Mouse (Mus musculus): ENCODE data around the gene Rab5if. TPM values are rescaled to one million over a fixed set of nuclear protein-coding genes. Genes with fewer than 3 reads are reported as not detected.

Rab5if gene
- polyA plus RNA-seq, 1 experiment from 2014 or later: 186 TPM

GRCm38 (mm10) chr2:156858671-156859070 is 4.3 kb upstream of the Rab5if start:
- no peaks in the 10 kb centered on the region for H3K9me3 ChIP-seq (ENCODE audit: control insufficient read depth, low read length)
- no peak for ATAC-seq (replicated peaks; ENCODE audit: low FRiP score)
- no peak overlapping the region for H3K4me3 ChIP-seq (ENCODE audit: low read depth, low read length)
- no peak overlapping the region for H3K4me2 ChIP-seq (ENCODE audit: low read depth, low read length, severe bottlenecking)
- H3K27ac ChIP-seq (ENCODE audit: low read depth, low read length): no peak overlapping the region
- H3K27me3 ChIP-seq (ENCODE audit: control insufficient read depth, insufficient read depth, low read length): no peaks in the 10 kb centered on the region
- DNase-seq (ENCODE audit: low spot score): no peak
- 0 out of 2 replicates have a peak, but pooled peaks cover 3% of the 10 kb centered on the region for H3K36me3 ChIP-seq (ENCODE audit: control insufficient read depth, insufficient read depth, low read length)
- WGBS: 92% methylated on average over 7 of the region's 7 CpGs
- H3K4me1 ChIP-seq (replicated peaks; ENCODE audit: control insufficient read depth, insufficient read depth, low read length): no peaks in the 10 kb centered on the region; the same call in 1 of the 2 replicates
- no peak overlapping the region for H3K9ac ChIP-seq (ENCODE audit: low read length)

GRCm38 (mm10) chr2:156862041-156862717 is 749 bp upstream of the Rab5if start:
- peak; percentile 34; the same call in 1 of the 2 replicates for ATAC-seq (replicated peaks; ENCODE audit: low FRiP score)
- H3K36me3 ChIP-seq (ENCODE audit: control insufficient read depth, insufficient read depth, low read length): no peaks in the 10 kb centered on the region; the same call in 1 of the 2 replicates

GRCm38 (mm10) chr2:156863487-156864160 is 696 bp downstream of the Rab5if start:
- H3K4me1 ChIP-seq (replicated peaks; ENCODE audit: control insufficient read depth, insufficient read depth, low read length): peaks cover 2% of the 10 kb centered on the region; the same call in 1 of the 2 replicates
- no peak for DNase-seq (ENCODE audit: low spot score)
- no peaks in the 10 kb centered on the region; the same call in 1 of the 2 replicates for H3K36me3 ChIP-seq (ENCODE audit: control insufficient read depth, insufficient read depth, low read length)
- no peaks in the 10 kb centered on the region for H3K9me3 ChIP-seq (ENCODE audit: control insufficient read depth, low read length)
- ATAC-seq (replicated peaks; ENCODE audit: low FRiP score): no peak
- peak overlapping the region; percentile 85 for H3K9ac ChIP-seq (ENCODE audit: low read length)
- H3K4me3 ChIP-seq (ENCODE audit: low read depth, low read length): peak overlapping the region; percentile 81
- H3K27me3 ChIP-seq (ENCODE audit: control insufficient read depth, insufficient read depth, low read length): no peaks in the 10 kb centered on the region
- no peak overlapping the region for H3K27ac ChIP-seq (ENCODE audit: low read depth, low read length)
- H3K4me2 ChIP-seq (ENCODE audit: low read depth, low read length, severe bottlenecking): peak overlapping the region; percentile 69
- 4% methylated on average over 28 of the region's 28 CpGs for WGBS

More at GRCm38 (mm10) chr2:156862041-156862717, 749 bp upstream of the Rab5if start:
- under 1% methylated on average over 19 of the region's 19 CpGs for WGBS
- DNase-seq (ENCODE audit: low spot score): peak; percentile 67
- H3K9me3 ChIP-seq (ENCODE audit: control insufficient read depth, low read length): no peaks in the 10 kb centered on the region
- peak overlapping the region; percentile 60 for H3K4me2 ChIP-seq (ENCODE audit: low read depth, low read length, severe bottlenecking)
- H3K27me3 ChIP-seq (ENCODE audit: control insufficient read depth, insufficient read depth, low read length): no peaks in the 10 kb centered on the region
- peak overlapping the region; percentile 81 for H3K4me3 ChIP-seq (ENCODE audit: low read depth, low read length)
- H3K9ac ChIP-seq (ENCODE audit: low read length): peak overlapping the region; percentile 89
- peaks cover 2% of the 10 kb centered on the region; the same call in 1 of the 2 replicates for H3K4me1 ChIP-seq (replicated peaks; ENCODE audit: control insufficient read depth, insufficient read depth, low read length)
- peak overlapping the region; percentile 88 for H3K27ac ChIP-seq (ENCODE audit: low read depth, low read length)

GRCm38 (mm10) chr2:156864481-156864880 is 1.6 kb downstream of the Rab5if start:
- no peaks in the 10 kb centered on the region for H3K9me3 ChIP-seq (ENCODE audit: control insufficient read depth, low read length)
- no peak for ATAC-seq (replicated peaks; ENCODE audit: low FRiP score)
- no peaks in the 10 kb centered on the region for H3K27me3 ChIP-seq (ENCODE audit: control insufficient read depth, insufficient read depth, low read length)
- no peaks in the 10 kb centered on the region; the same call in 1 of the 2 replicates for H3K36me3 ChIP-seq (ENCODE audit: control insufficient read depth, insufficient read depth, low read length)
- no peak overlapping the region for H3K9ac ChIP-seq (ENCODE audit: low read length)
- DNase-seq (ENCODE audit: low spot score): no peak
- 90% methylated on average over 3 of the region's 3 CpGs for WGBS
- H3K4me1 ChIP-seq (replicated peaks; ENCODE audit: control insufficient read depth, insufficient read depth, low read length): peaks cover 2% of the 10 kb centered on the region; the same call in 1 of the 2 replicates
- no peak overlapping the region for H3K4me2 ChIP-seq (ENCODE audit: low read depth, low read length, severe bottlenecking)
- H3K4me3 ChIP-seq (ENCODE audit: low read depth, low read length): peak overlapping the region; percentile 81; the same call in 1 of the 2 replicates
- no peak overlapping the region for H3K27ac ChIP-seq (ENCODE audit: low read depth, low read length)

- no peak overlapping the region for H3K4me2 ChIP-seq (ENCODE audit: low read depth, low read length, severe bottlenecking)
- DNase-seq (ENCODE audit: low spot score) (no peak), ATAC-seq (replicated peaks; ENCODE audit: low FRiP score) (no peak)
- H3K27ac ChIP-seq (ENCODE audit: low read depth, low read length): no peak overlapping the region
- H3K4me1 ChIP-seq (replicated peaks; ENCODE audit: control insufficient read depth, insufficient read depth, low read length): peaks cover 1% of the 10 kb centered on the region; the same call in 1 of the 2 replicates
- 88% methylated on average over 8 of the region's 8 CpGs for WGBS
- H3K27me3 ChIP-seq (ENCODE audit: control insufficient read depth, insufficient read depth, low read length): no peaks in the 10 kb centered on the region
- no peaks in the 10 kb centered on the region; the same call in 1 of the 2 replicates for H3K36me3 ChIP-seq (ENCODE audit: control insufficient read depth, insufficient read depth, low read length)
- no peak overlapping the region for H3K4me3 ChIP-seq (ENCODE audit: low read depth, low read length)
- H3K9me3 ChIP-seq (ENCODE audit: control insufficient read depth, low read length): no peaks in the 10 kb centered on the region
- H3K9ac ChIP-seq (ENCODE audit: low read length): no peak overlapping the region
Measured at GRCm38 (mm10) chr2:156868994-156869393, 6.1 kb downstream of the Rab5if start.

- 94% methylated on average over 7 of the region's 7 CpGs for WGBS
Measured at GRCm38 (mm10) chr2:156869554-156869953, 6.6 kb downstream of the Rab5if start.

GRCm38 (mm10) chr2:156870519-156870918 is 7.6 kb downstream of the Rab5if start:
- Histone ChIP-seq H3K4me1 (replicated peaks; ENCODE audit: control insufficient read depth, insufficient read depth, low read length) (no peaks in the 10 kb centered on the region), H3K36me3 (ENCODE audit: control insufficient read depth, insufficient read depth, low read length) (no peaks in the 10 kb centered on the region; the same call in 1 of the 2 replicates), H3K9ac (ENCODE audit: low read length) (no peak overlapping the region), H3K4me3 (ENCODE audit: low read depth, low read length) (no peak overlapping the region), H3K4me2 (ENCODE audit: low read depth, low read length, severe bottlenecking) (no peak overlapping the region), H3K27ac (ENCODE audit: low read depth, low read length) (no peak overlapping the region), H3K9me3 (ENCODE audit: control insufficient read depth, low read length) (no peaks in the 10 kb centered on the region), H3K27me3 (ENCODE audit: control insufficient read depth, insufficient read depth, low read length) (no peaks in the 10 kb centered on the region)
- 77% methylated on average over 6 of the region's 6 CpGs for WGBS
- ATAC-seq (replicated peaks; ENCODE audit: low FRiP score) (no peak), DNase-seq (ENCODE audit: low spot score) (no peak)

More at GRCm38 (mm10) chr2:156869554-156869953, 6.6 kb downstream of the Rab5if start:
- no peak overlapping the region for H3K4me2 ChIP-seq (ENCODE audit: low read depth, low read length, severe bottlenecking)
- no peaks in the 10 kb centered on the region for H3K27me3 ChIP-seq (ENCODE audit: control insufficient read depth, insufficient read depth, low read length)
- DNase-seq (ENCODE audit: low spot score) (no peak), ATAC-seq (replicated peaks; ENCODE audit: low FRiP score) (no peak)
- no peak overlapping the region for H3K4me3 ChIP-seq (ENCODE audit: low read depth, low read length)
- no peak overlapping the region for H3K9ac ChIP-seq (ENCODE audit: low read length)
- no peaks in the 10 kb centered on the region; the same call in 1 of the 2 replicates for H3K4me1 ChIP-seq (replicated peaks; ENCODE audit: control insufficient read depth, insufficient read depth, low read length)
- H3K27ac ChIP-seq (ENCODE audit: low read depth, low read length): no peak overlapping the region
- no peaks in the 10 kb centered on the region for H3K9me3 ChIP-seq (ENCODE audit: control insufficient read depth, low read length)
- H3K36me3 ChIP-seq (ENCODE audit: control insufficient read depth, insufficient read depth, low read length): no peaks in the 10 kb centered on the region; the same call in 1 of the 2 replicates

- H3K36me3 ChIP-seq (ENCODE audit: control insufficient read depth, insufficient read depth, low read length): no peaks in the 10 kb centered on the region; the same call in 1 of the 2 replicates
Measured at GRCm38 (mm10) chr2:156873629-156874028, 10.7 kb downstream of the Rab5if start.

More at GRCm38 (mm10) chr2:156873629-156874028, 10.7 kb downstream of the Rab5if start:
- H3K4me3 ChIP-seq (ENCODE audit: low read depth, low read length): no peak overlapping the region
- H3K4me1 ChIP-seq (replicated peaks; ENCODE audit: control insufficient read depth, insufficient read depth, low read length): no peaks in the 10 kb centered on the region
- H3K27ac ChIP-seq (ENCODE audit: low read depth, low read length): no peak overlapping the region
- no peak overlapping the region for H3K9ac ChIP-seq (ENCODE audit: low read length)
- no peaks in the 10 kb centered on the region for H3K9me3 ChIP-seq (ENCODE audit: control insufficient read depth, low read length)
- H3K27me3 ChIP-seq (ENCODE audit: control insufficient read depth, insufficient read depth, low read length): no peaks in the 10 kb centered on the region
- ATAC-seq (replicated peaks; ENCODE audit: low FRiP score): no peak
- WGBS: 36% methylated on average over 5 of the region's 5 CpGs
- H3K4me2 ChIP-seq (ENCODE audit: low read depth, low read length, severe bottlenecking): no peak overlapping the region
- DNase-seq (ENCODE audit: low spot score): peak; percentile 78
